Mouse (Mus musculus): Measurements from ENCODE around the gene 1520401A03Rik.

DNA sequence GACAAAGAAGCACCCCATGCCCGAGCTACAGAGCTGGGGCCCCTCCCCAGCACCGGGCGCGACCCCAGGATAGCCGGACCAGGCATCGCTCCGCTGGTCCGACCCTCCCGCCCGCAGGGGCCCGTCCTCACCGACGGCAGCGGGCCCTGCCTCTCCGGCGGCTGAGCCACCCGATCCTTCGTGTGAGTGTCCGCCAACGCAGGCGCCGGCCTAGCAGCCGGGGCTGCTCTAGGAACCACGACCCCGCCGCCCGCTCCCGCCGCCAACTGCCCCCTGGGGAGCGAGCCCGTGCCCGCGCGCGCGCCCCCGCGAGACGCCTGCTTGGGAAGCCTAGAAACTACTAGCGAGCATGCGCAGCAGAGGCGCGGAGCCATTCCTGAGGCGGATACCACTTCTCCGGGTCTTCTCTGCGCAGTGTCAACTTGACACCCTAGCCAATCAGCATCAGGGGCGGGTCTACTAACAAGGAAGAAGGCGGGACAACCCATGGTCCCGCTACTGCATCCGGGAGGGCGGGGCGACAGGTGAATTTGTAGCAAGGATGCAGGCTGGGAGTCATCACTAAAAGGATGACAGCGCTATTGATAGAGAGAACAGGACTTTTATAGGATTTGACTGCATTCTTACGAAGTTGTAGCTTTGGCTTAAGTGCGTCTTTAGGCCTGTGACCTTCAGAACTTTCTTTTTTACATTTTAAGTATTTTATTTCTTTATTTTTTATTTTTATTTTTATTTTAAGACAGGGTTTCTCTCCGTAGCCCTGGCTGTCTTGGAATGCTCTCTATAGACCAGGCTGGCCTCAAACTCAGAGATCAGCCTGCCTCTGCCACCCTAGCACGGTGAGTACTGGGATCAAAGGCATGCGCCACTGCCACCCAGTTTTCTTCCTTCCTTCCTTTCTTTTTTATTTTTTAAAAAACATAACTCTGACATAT is 49.0 kb upstream of the 1520401A03Rik start, which contains the start of gene Flywch1:
- TF ChIP-seq GATA1 (IDR thresholded peaks at IDR 0.05; ENCODE audit: low read length) = no peak
- no peak for TF ChIP-seq TAL1 (IDR thresholded peaks at IDR 0.05; ENCODE audit: low read length)
